Mouse (Mus musculus) stomach, embryonic 15.5 days (tissue): ENCODE data around the gene Engase. TPM values are rescaled to one million over a fixed set of nuclear protein-coding genes. Genes with fewer than 3 reads are reported as not detected.

ENCODE experiments used
- ATAC-seq: fragments of 200-750 bp; cut with Nextera tagmentation; 2 replicates; pipeline ENCODE4 v1.8.0; 2017; ENCODE audit warnings: low read depth, moderate number of reproducible peaks, moderate TSS enrichment; ENCODE audit not compliant: insufficient read depth, low FRiP score
- H3K27ac ChIP-seq: fragments of 300-500 bp; sonication (generic); 2 replicates; pipeline ENCODE4 v1.5.1; 2015; ENCODE audit warnings: mild to moderate bottlenecking, inconsistent platforms
- H3K27me3 ChIP-seq: fragments of 300-500 bp; sonication (generic); replicated peaks from 2 replicates; pipeline ENCODE4 v1.6.1; 2015; ENCODE audit warnings: inconsistent platforms
- H3K36me3 ChIP-seq: fragments of 300-500 bp; sonication (generic); 2 replicates; pipeline ENCODE4 v1.6.1; 2015; ENCODE audit warnings: inconsistent platforms
- H3K4me1 ChIP-seq: fragments of 300-500 bp; sonication (generic); 2 replicates; pipeline ENCODE4 v1.6.1; 2015; ENCODE audit warnings: inconsistent platforms
- H3K4me2 ChIP-seq: fragments of 300-500 bp; sonication (generic); 2 replicates; pipeline ENCODE4 v1.6.1; 2015; ENCODE audit warnings: mild to moderate bottlenecking, inconsistent platforms
- H3K4me3 ChIP-seq: fragments of 300-500 bp; sonication (generic); replicated peaks from 2 replicates; pipeline ENCODE4 v1.5.1; 2015; ENCODE audit warnings: inconsistent platforms
- H3K9ac ChIP-seq: fragments of 300-500 bp; sonication (generic); 2 replicates; pipeline ENCODE4 v1.6.1; 2015; ENCODE audit warnings: inconsistent platforms
- H3K9me3 ChIP-seq: fragments of 300-500 bp; sonication (generic); 2 replicates; pipeline ENCODE4 v1.6.1; 2016; ENCODE audit warnings: inconsistent platforms
- WGBS: fragments of 180-500 bp; shearing (Covaris S2); methylation state at CpG from one replicate; pipeline ENCODE4 v1.1.7; 2015; 5-methylcytosine and 5-hydroxymethylcytosine counted together
- polyA plus RNA-seq: library from polyadenylated mRNA; unstranded; fragments of >200 nt; fragmentation: Nextera tagmentation; extraction: Ambion mirVana; gene quantifications from 2 replicates; pipeline ENCODE4 v1.2.1, GENCODE M21; 2015

Gene Engase
- polyA plus RNA-seq, 1 experiment from 2014 or later: 10.1 TPM

DNA sequence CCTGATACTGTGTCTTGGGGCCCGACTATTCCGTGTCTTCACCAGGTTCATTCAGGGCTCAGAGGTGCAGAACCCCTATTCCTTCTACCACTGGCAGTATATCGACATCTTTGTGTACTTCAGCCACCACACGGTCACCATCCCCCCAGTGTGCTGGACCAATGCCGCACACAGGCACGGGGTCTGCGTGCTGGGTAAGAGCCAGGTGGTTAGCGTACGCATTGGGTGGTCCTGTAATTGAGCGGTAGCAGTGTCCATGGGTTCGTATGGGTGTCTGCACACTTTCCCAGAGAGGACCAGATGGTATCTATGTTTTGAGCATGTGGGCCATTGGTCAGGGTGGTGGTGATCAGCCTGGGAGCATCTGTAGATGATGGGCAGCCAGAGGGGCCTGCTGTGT is 4.6 kb downstream of the Engase start:
- Histone ChIP-seq H3K27ac (no peak overlapping the region), H3K4me1 (peaks cover 11% of the 10 kb centered on the region), H3K4me3 (no peak overlapping the region), H3K36me3 (peaks cover 5% of the 10 kb centered on the region), H3K4me2 (no peak overlapping the region), H3K9ac (no peak overlapping the region), H3K27me3 (no peaks in the 10 kb centered on the region), H3K9me3 (no peaks in the 10 kb centered on the region)
- WGBS: 89% methylated on average over 11 of the region's 11 CpGs
- ATAC-seq: no peak

DNA sequence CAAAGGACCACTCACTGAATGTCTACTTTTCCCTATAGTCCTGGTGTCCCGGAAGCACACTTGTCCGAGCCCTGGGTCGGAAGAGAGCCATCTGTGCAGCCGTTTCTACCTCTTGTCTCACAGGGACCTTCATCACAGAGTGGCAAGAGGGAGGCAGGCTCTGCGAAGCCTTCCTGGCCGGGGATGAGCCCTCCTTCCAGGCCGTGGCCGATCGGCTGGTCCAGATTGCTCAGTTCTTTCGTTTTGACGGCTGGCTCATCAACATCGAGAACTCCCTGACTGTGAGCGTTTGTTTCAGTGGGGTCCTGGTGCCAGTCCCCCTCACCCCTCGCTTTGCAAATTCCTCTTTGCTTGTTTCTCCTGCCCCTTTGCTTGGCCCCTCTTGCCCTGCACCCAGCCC is 5.1 kb downstream of the Engase start:
- 79% methylated on average over 14 of the region's 14 CpGs for WGBS
- H3K4me1 ChIP-seq: peaks cover 11% of the 10 kb centered on the region
- H3K9ac ChIP-seq: no peak overlapping the region
- H3K4me2 ChIP-seq: no peak overlapping the region
- H3K36me3 ChIP-seq: peaks cover 8% of the 10 kb centered on the region
- H3K27ac ChIP-seq: no peak overlapping the region
- H3K4me3 ChIP-seq: no peak overlapping the region
- no peak for ATAC-seq
- H3K9me3 ChIP-seq: no peaks in the 10 kb centered on the region
- H3K27me3 ChIP-seq: no peaks in the 10 kb centered on the region

DNA sequence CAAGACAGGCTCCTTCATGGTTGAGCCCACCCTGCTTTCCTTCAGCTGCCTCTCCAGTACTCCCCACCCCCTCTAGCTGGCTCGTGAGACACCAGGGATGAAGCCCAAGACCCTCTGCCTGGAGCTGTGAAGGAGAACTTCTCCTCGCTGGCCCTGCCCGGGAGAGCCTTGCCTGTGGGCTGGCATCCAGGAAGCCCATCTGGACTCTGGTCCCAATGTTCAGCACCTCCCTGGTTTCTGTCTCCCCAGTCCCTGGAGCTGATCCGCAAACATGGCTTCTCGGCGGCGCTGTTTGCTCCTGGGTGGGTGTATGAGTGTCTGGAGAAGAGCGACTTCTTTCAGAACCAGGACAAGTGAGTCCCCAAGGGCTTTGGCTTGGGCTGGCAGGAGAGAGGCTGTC is 7.5 kb downstream of the Engase start:
- ATAC-seq: no peak
- Histone ChIP-seq H3K4me3 (no peak overlapping the region), H3K4me1 (no peaks in the 10 kb centered on the region), H3K27me3 (no peaks in the 10 kb centered on the region), H3K4me2 (no peak overlapping the region), H3K9ac (no peak overlapping the region), H3K9me3 (no peaks in the 10 kb centered on the region), H3K27ac (no peak overlapping the region), H3K36me3 (peaks cover 5% of the 10 kb centered on the region)
- WGBS: 81% methylated on average over 8 of the region's 8 CpGs

DNA sequence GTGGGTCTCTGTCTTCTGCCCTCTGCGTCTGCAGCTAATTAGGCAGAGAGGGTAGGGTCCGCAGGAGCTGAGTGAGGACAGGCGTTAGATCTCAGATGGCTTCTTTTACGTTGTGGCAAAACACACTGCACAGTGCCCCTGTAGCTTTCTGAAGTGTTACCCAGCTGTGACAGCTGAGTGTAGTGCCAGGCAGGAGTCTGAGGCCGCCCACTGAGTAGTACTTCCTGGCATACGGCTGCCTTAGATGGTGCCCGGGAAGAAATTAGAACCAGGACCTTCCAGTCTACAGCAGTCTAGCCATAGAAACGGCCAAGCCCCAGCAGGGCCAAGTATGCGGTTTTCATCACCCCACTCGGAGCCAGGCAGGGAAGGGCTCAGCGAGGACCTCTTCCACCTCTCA is 8.7 kb downstream of the Engase start:
- Histone ChIP-seq H3K9me3 (no peaks in the 10 kb centered on the region), H3K4me1 (no peaks in the 10 kb centered on the region), H3K9ac (no peak overlapping the region), H3K4me2 (no peak overlapping the region), H3K36me3 (peaks cover 3% of the 10 kb centered on the region; the same call in 1 of the 2 replicates), H3K4me3 (no peak overlapping the region), H3K27me3 (no peaks in the 10 kb centered on the region; the same call in 1 of the 2 replicates), H3K27ac (no peak overlapping the region; the same call in 1 of the 2 replicates)
- ATAC-seq: no peak
- WGBS: 75% methylated on average over 11 of the region's 11 CpGs

DNA sequence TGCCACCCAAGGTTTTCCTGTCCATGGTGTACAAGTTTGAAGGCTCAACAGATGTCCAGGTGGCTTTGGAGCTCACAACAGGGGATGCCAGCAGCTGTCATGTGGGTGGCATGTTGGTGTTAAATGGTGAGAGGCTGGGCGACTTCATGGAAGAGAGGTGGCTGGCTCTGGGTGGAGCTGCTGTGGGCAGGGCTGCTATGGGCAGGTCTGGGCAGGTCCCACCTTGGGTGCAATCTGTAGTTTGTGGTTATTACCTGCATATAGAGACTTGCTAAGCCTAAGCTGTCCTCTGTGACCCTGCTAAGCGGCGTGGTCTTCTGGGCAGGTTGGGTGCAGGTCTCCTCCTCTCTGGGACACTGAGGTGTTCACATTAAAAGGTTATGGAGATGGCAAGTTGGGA is 9.2 kb downstream of the Engase start:
- peaks cover 3% of the 10 kb centered on the region; the same call in 1 of the 2 replicates for H3K36me3 ChIP-seq
- no peak overlapping the region for H3K27ac ChIP-seq
- WGBS: 83% methylated on average over 3 of the region's 3 CpGs
- no peaks in the 10 kb centered on the region for H3K4me1 ChIP-seq
- no peak overlapping the region for H3K4me2 ChIP-seq
- H3K9ac ChIP-seq: no peak overlapping the region
- no peak for ATAC-seq
- no peak overlapping the region for H3K4me3 ChIP-seq
- no peaks in the 10 kb centered on the region; the same call in 1 of the 2 replicates for H3K27me3 ChIP-seq
- no peaks in the 10 kb centered on the region for H3K9me3 ChIP-seq

DNA sequence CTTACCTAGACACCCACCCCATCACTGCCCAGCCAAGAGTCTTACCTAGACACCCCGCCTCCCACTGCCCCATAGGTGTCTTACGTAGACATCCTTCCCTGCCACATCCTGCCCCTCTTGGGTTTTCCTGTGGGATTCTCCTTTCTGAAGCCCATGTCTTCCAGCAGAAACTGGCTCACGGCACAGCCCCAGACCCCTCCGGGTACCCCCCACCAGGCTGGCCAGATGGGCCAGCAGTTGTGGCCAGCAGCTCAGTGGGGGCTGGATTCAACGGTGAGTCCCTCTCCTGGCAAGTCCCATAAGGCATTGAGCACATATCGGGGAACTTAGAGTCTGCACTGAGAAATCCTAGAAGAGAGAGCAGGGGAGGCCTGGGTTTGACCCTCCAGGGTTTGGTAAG is 9.7 kb downstream of the Engase start:
- Histone ChIP-seq H3K27ac (no peak overlapping the region), H3K36me3 (peaks cover 3% of the 10 kb centered on the region; the same call in 1 of the 2 replicates), H3K27me3 (no peaks in the 10 kb centered on the region; the same call in 1 of the 2 replicates), H3K4me3 (no peak overlapping the region), H3K4me2 (no peak overlapping the region), H3K9me3 (no peaks in the 10 kb centered on the region), H3K9ac (no peak overlapping the region), H3K4me1 (no peaks in the 10 kb centered on the region)
- WGBS: 94% methylated on average over 6 of the region's 6 CpGs
- ATAC-seq: no peak

DNA sequence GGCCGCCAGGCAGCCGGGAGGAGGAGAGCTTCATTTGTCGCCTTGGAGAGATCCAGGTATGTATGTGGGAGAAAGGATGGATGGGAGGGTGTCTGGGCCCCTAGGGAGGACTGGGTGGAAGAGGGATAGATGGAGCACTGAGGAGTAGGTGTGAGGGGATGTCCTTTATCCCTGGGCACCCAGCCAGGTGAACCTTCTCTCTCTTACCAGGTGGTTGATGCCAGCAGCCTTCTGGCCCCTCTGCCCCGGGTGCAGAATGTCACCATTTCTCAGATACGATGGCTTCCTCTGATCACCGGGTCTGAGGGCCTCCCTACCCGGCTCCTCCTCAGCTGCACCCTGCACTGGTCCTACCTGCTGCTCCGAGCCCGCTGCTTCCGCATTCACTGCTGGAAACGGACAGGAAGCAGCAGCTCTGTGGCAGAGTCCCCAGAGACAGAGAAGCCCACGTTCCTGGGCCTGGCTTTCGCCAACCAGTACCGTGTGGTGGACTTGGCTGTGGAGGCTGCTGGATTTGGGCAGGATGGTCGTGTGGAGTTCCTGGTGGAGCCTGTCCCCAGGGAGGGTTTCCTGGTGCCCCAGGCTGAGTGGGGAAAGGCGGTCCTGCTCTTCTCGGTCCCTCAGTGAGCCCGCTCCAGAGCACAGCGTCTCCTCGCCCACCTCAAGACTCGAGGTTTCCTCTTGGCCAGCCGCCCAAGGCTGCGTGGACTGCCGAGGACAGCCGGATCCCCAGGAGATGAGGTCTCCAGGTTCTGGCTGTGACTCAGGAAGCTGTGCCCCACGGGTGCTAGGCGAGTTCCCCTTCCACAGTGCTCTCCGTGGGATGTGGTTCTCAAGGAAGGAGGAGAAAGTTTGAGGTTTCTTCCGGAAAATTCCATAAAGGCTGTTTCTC is 10.5 kb downstream of the Engase start:
- no peak for ATAC-seq
- peaks cover 3% of the 10 kb centered on the region; the same call in 1 of the 2 replicates for H3K36me3 ChIP-seq

DNA sequence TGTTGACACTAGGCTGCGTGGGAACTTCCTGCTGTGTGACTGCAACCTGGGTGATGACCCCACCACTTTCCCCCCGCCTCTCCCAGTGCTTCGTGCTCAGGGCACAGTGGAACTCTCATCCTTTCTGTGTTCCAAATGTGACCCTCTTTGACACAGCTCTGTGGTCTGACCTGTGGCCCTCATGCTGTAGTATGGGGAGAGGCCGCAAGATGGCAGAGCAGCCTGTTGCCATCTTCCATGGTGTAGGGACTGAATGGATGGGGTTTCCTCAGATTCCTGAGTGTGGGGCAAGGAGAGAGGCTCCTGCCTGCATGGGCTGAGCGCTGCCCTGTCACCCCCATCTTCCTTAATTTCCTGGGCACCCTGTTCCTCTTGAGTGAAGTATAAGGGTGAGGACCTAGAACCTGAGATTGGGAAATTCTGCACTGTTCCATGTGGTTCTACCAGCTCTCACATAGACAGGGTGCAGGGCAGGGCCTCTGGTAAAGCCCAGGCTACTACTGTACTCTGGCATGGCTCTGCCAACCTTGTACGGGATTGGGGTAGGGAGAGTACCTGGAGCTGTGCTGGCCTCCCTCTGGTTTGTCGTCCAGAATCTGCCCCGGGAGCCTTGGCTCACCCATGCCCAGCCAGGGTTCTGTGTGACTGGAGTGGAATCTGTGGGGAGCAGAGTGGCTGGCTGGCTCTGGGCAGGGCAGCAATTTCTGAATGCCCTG is 11.7 kb downstream of the Engase start:
- 75% methylated on average over 8 of the region's 8 CpGs for WGBS
- Histone ChIP-seq H3K9ac (no peak overlapping the region), H3K36me3 (peaks cover 3% of the 10 kb centered on the region; the same call in 1 of the 2 replicates), H3K4me3 (no peak overlapping the region), H3K27me3 (no peaks in the 10 kb centered on the region; the same call in 1 of the 2 replicates), H3K4me2 (no peak overlapping the region), H3K27ac (no peak overlapping the region), H3K9me3 (no peaks in the 10 kb centered on the region), H3K4me1 (no peaks in the 10 kb centered on the region)
- no peak for ATAC-seq

More for the DNA sequence above, 10.5 kb downstream of the Engase start:
- WGBS: 87% methylated on average over 29 of the region's 29 CpGs
- no peaks in the 10 kb centered on the region for H3K9me3 ChIP-seq
- H3K27ac ChIP-seq: no peak overlapping the region
- H3K4me1 ChIP-seq: no peaks in the 10 kb centered on the region
- no peaks in the 10 kb centered on the region; the same call in 1 of the 2 replicates for H3K27me3 ChIP-seq
- no peak overlapping the region for H3K9ac ChIP-seq
- no peak overlapping the region for H3K4me3 ChIP-seq
- H3K4me2 ChIP-seq: no peak overlapping the region

DNA sequence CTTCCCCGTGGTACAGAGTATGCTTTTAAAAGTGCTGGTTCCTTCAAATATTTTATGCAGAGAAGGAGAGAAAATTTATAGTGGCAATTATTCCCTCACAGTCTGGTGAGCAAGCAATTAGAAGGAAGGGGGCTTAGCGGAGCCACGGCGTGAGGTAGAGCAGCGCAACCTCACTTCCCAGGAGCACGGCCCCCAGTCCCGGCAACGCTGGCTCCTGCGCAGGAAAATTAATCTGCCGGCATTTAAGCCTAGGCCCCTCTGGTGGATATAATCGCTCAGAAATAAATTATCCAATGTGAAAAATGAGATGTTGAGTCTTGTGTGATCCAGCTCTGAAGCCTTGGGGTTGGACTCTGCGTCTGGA is 12.3 kb downstream of the Engase start:
- no peak overlapping the region for H3K27ac ChIP-seq
- H3K9ac ChIP-seq: no peak overlapping the region
- H3K36me3 ChIP-seq: peaks cover 3% of the 10 kb centered on the region; the same call in 1 of the 2 replicates
- H3K27me3 ChIP-seq: no peaks in the 10 kb centered on the region; the same call in 1 of the 2 replicates
- H3K9me3 ChIP-seq: no peaks in the 10 kb centered on the region
- WGBS: 70% methylated on average over 12 of the region's 12 CpGs
- no peak overlapping the region for H3K4me3 ChIP-seq
- no peak overlapping the region for H3K4me2 ChIP-seq
- no peaks in the 10 kb centered on the region for H3K4me1 ChIP-seq
- ATAC-seq: no peak

DNA sequence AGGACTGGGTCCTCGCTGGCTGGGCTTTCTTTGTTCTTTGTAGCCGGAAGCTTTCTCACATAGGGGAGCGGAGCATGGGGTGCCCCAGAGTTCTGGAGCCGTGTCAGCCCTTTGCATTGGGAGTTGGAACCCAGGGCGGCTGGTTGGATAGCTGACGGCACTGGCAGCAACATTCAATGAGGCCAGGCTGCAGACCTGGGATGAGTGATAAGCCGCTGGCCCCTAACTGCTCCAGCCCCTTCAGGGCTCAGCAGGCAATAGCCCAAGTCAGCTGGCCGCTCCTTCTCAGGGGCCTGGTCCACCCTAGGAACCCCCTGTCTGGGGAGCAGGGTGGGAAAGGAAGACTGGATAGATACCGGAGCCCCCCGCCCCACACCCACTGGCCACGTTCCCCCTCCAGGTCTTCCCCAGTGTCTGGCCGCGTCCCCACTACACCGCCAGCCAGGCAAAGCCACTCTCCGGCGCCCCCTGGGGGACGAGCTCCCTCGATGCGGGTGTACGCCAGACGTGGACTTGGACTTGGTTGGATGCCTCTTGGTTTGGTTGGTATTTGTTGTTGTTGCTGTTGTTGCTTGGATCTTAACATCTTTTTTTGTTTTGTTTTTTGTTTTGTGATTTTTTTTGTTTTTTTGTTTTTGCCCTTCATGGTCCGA is 14.1 kb downstream of the Engase start:
- 0 out of 2 replicates have a peak, but pooled peaks cover 3% of the 10 kb centered on the region for H3K36me3 ChIP-seq
- no peak overlapping the region for H3K27ac ChIP-seq
- WGBS: 25% methylated on average over 22 of the region's 22 CpGs
- H3K27me3 ChIP-seq: no peaks in the 10 kb centered on the region; the same call in 1 of the 2 replicates
- H3K9ac ChIP-seq: no peak overlapping the region
- no peaks in the 10 kb centered on the region for H3K4me1 ChIP-seq
- peak; percentile 37; the same call in 1 of the 2 replicates for ATAC-seq
- H3K9me3 ChIP-seq: no peaks in the 10 kb centered on the region
- H3K4me3 ChIP-seq: peak overlapping the region; percentile 18; the same call in 1 of the 2 replicates
- peak overlapping the region; percentile 45 for H3K4me2 ChIP-seq

DNA sequence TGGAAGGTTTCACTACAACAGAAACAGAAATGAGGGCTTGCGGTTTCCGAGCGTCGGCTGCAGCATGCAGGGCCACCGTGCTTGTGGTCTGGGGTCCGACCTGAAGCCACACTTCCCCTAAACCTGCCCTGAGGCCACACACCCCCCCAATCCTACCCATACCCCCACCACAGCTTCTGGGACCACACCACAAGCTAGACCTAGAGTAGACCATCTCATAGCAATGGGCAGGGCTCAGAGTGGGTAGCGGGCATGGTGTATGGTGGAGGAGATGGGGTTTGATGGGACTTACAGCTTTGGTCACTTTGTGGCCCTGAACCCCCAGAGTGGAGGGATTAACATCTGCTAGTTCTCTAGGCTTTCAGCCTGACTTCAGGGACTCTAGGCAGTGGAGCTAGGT is 14.6 kb downstream of the Engase start:
- H3K9me3 ChIP-seq: no peaks in the 10 kb centered on the region
- H3K27me3 ChIP-seq: no peaks in the 10 kb centered on the region; the same call in 1 of the 2 replicates
- H3K27ac ChIP-seq: no peak overlapping the region
- no peak for ATAC-seq
- H3K4me2 ChIP-seq: no peak overlapping the region
- H3K36me3 ChIP-seq: 0 out of 2 replicates have a peak, but pooled peaks cover 3% of the 10 kb centered on the region
- H3K4me3 ChIP-seq: no peak overlapping the region
- no peaks in the 10 kb centered on the region for H3K4me1 ChIP-seq
- 89% methylated on average over 7 of the region's 7 CpGs for WGBS
- H3K9ac ChIP-seq: no peak overlapping the region
